Comparison of ENCODE assay signal across 10 mouse cellular contexts in genomic region chr11:118573000-118573399, GRCm38 (mm10).
"Had no signal": no experiment of that assay in that cellular context is flagged by ENCODE, and none has a peak within 500 bp of the region (broad histone marks: within the 10 kb centered on the region; RNA-seq: fewer than 3 reads in every experiment).

No protein-coding gene starts in this region.

- DNase-seq: thymus, adult 18-20 months had no signal

- H3K27ac ChIP-seq: kidney, embryonic 15.5 days; limb, embryonic 12.5 days; limb, embryonic 15.5 days; liver, embryonic 14.5 days; macrophage; midbrain, embryonic 13.5 days had no signal

- H3K4me3 ChIP-seq: kidney, embryonic 15.5 days; limb, embryonic 12.5 days; limb, embryonic 15.5 days; midbrain, embryonic 13.5 days had no signal

- ATAC-seq: liver, postnatal 0 days; lung, postnatal 0 days; midbrain, embryonic 16.5 days had no signal
